Mouse (Mus musculus): ENCODE data around the gene Hist1h1e. TPM values are rescaled to one million over a fixed set of nuclear protein-coding genes. Genes with fewer than 3 reads are reported as not detected.
"Not testable (repeated sequence)": the region's sequence is repeated elsewhere in the genome, so short reads cannot be mapped to it uniquely, and the experiment has no call there.

The Hist1h1e gene
- polyA plus RNA-seq, 1 experiment = 0.41 TPM

GRCm38 (mm10) chr13:23591206-23591605 lies 31.2 kb downstream of the Hist1h1e start:
- Histone ChIP-seq H3K4me1 (ENCODE audit: control insufficient read depth, insufficient read depth, low read length) (0 out of 2 replicates have a peak, but pooled peaks cover 2% of the 10 kb centered on the region), H3K27ac (ENCODE audit: control insufficient read depth, insufficient read depth, low read depth, low read length) (no peak overlapping the region), H3K27me3 (ENCODE audit: control insufficient read depth, insufficient read depth, low read length) (no peaks in the 10 kb centered on the region), H3K36me3 (ENCODE audit: control insufficient read depth, insufficient read depth, low read length) (no peaks in the 10 kb centered on the region), H3K4me3 (ENCODE audit: control insufficient read depth, low read depth, low read length) (no peak overlapping the region)
- no peak for TF ChIP-seq POLR2A (IDR thresholded peaks at IDR 0.05; ENCODE audit: control insufficient read depth, low read depth, low read length)
- TF ChIP-seq CTCF (IDR thresholded peaks at IDR 0.05; ENCODE audit: control insufficient read depth, insufficient read depth, insufficient replicate concordance, low read depth, low read length) = no peak

GRCm38 (mm10) chr13:23586940-23587225 lies 35.5 kb downstream of the Hist1h1e start:
- H3K27ac ChIP-seq (ENCODE audit: control insufficient read depth, insufficient read depth, low read depth, low read length) = no peak overlapping the region
- H3K36me3 ChIP-seq (ENCODE audit: control insufficient read depth, insufficient read depth, low read length) = no peaks in the 10 kb centered on the region
- H3K4me3 ChIP-seq (ENCODE audit: control insufficient read depth, low read depth, low read length) = no peak overlapping the region
- TF ChIP-seq CTCF (IDR thresholded peaks at IDR 0.05; ENCODE audit: control insufficient read depth, insufficient read depth, insufficient replicate concordance, low read depth, low read length) (no peak), POLR2A (IDR thresholded peaks at IDR 0.05; ENCODE audit: control insufficient read depth, low read depth, low read length) (no peak)
- H3K4me1 ChIP-seq (ENCODE audit: control insufficient read depth, insufficient read depth, low read length) = peaks cover 6% of the 10 kb centered on the region; the same call in 1 of the 2 replicates
- no peaks in the 10 kb centered on the region for H3K27me3 ChIP-seq (ENCODE audit: control insufficient read depth, insufficient read depth, low read length)

- no peak overlapping the region for H3K4me3 ChIP-seq (ENCODE audit: control insufficient read depth, low read depth, low read length)
- no peaks in the 10 kb centered on the region for H3K36me3 ChIP-seq (ENCODE audit: control insufficient read depth, insufficient read depth, low read length)
- H3K27ac ChIP-seq (ENCODE audit: control insufficient read depth, insufficient read depth, low read depth, low read length) = peak overlapping the region; percentile 32; the same call in 1 of the 2 replicates
- H3K27me3 ChIP-seq (ENCODE audit: control insufficient read depth, insufficient read depth, low read length) = no peaks in the 10 kb centered on the region
- peaks cover 7% of the 10 kb centered on the region; the same call in 1 of the 2 replicates for H3K4me1 ChIP-seq (ENCODE audit: control insufficient read depth, insufficient read depth, low read length)
- no peak for TF ChIP-seq CTCF (IDR thresholded peaks at IDR 0.05; ENCODE audit: control insufficient read depth, insufficient read depth, insufficient replicate concordance, low read depth, low read length)
These were observed 36.0 kb downstream of the Hist1h1e start for GRCm38 (mm10) chr13:23586099-23586939.

GRCm38 (mm10) chr13:23585442-23586098 lies 36.8 kb downstream of the Hist1h1e start:
- peak; percentile 53; the same call in 1 of the 2 replicates for TF ChIP-seq POLR2A (IDR thresholded peaks at IDR 0.05; ENCODE audit: control insufficient read depth, low read depth, low read length)
- H3K4me1 ChIP-seq (ENCODE audit: control insufficient read depth, insufficient read depth, low read length); H3K27ac ChIP-seq (ENCODE audit: control insufficient read depth, insufficient read depth, low read depth, low read length); H3K36me3 ChIP-seq (ENCODE audit: control insufficient read depth, insufficient read depth, low read length); H3K27me3 ChIP-seq (ENCODE audit: control insufficient read depth, insufficient read depth, low read length): not testable (repeated sequence)
- peak overlapping the region; percentile 55; the same call in 1 of the 2 replicates for H3K4me3 ChIP-seq (ENCODE audit: control insufficient read depth, low read depth, low read length)

GRCm38 (mm10) chr13:23585029-23585441 lies 37.3 kb downstream of the Hist1h1e start:
- no peaks in the 10 kb centered on the region for H3K36me3 ChIP-seq (ENCODE audit: control insufficient read depth, insufficient read depth, low read length)
- TF ChIP-seq CTCF (IDR thresholded peaks at IDR 0.05; ENCODE audit: control insufficient read depth, insufficient read depth, insufficient replicate concordance, low read depth, low read length) (no peak), POLR2A (IDR thresholded peaks at IDR 0.05; ENCODE audit: control insufficient read depth, low read depth, low read length) (no peak)
- peak overlapping the region; percentile 84 for H3K27ac ChIP-seq (ENCODE audit: control insufficient read depth, insufficient read depth, low read depth, low read length)
- no peaks in the 10 kb centered on the region for H3K27me3 ChIP-seq (ENCODE audit: control insufficient read depth, insufficient read depth, low read length)
- peaks cover 8% of the 10 kb centered on the region; the same call in 1 of the 2 replicates for H3K4me1 ChIP-seq (ENCODE audit: control insufficient read depth, insufficient read depth, low read length)
- H3K4me3 ChIP-seq (ENCODE audit: control insufficient read depth, low read depth, low read length) = peak overlapping the region; percentile 79

GRCm38 (mm10) chr13:23584331-23584730 lies 38.0 kb downstream of the Hist1h1e start:
- no peak overlapping the region for H3K27ac ChIP-seq (ENCODE audit: control insufficient read depth, insufficient read depth, low read depth, low read length)
- no peak overlapping the region for H3K4me3 ChIP-seq (ENCODE audit: control insufficient read depth, low read depth, low read length)
- peaks cover 8% of the 10 kb centered on the region; the same call in 1 of the 2 replicates for H3K4me1 ChIP-seq (ENCODE audit: control insufficient read depth, insufficient read depth, low read length)
- H3K27me3 ChIP-seq (ENCODE audit: control insufficient read depth, insufficient read depth, low read length) = no peaks in the 10 kb centered on the region
- TF ChIP-seq CTCF (IDR thresholded peaks at IDR 0.05; ENCODE audit: control insufficient read depth, insufficient read depth, insufficient replicate concordance, low read depth, low read length) (no peak), POLR2A (IDR thresholded peaks at IDR 0.05; ENCODE audit: control insufficient read depth, low read depth, low read length) (no peak)
- H3K36me3 ChIP-seq (ENCODE audit: control insufficient read depth, insufficient read depth, low read length) = no peaks in the 10 kb centered on the region

- Histone ChIP-seq H3K4me1 (ENCODE audit: control insufficient read depth, insufficient read depth, low read length) (peaks cover 8% of the 10 kb centered on the region; the same call in 1 of the 2 replicates), H3K27me3 (ENCODE audit: control insufficient read depth, insufficient read depth, low read length) (no peaks in the 10 kb centered on the region), H3K27ac (ENCODE audit: control insufficient read depth, insufficient read depth, low read depth, low read length) (no peak overlapping the region), H3K36me3 (ENCODE audit: control insufficient read depth, insufficient read depth, low read length) (no peaks in the 10 kb centered on the region), H3K4me3 (ENCODE audit: control insufficient read depth, low read depth, low read length) (no peak overlapping the region)
- TF ChIP-seq POLR2A (IDR thresholded peaks at IDR 0.05; ENCODE audit: control insufficient read depth, low read depth, low read length) = no peak
These were observed 38.8 kb downstream of the Hist1h1e start for GRCm38 (mm10) chr13:23583387-23584068.

Data from testis, adult 2 months (tissue).